Mouse (Mus musculus): Measurements from ENCODE around the gene Gkn2.

Gene Gkn2

GRCm38 (mm10) chr6:87373057-87373456 is at the start of gene Gkn2:
TSS of gene Gkn2 (plus strand) at chr6:87373357.
- no peak for DNase-seq (ENCODE audit: low spot score)

- DNase-seq (ENCODE audit: low spot score): no peak
Observed at GRCm38 (mm10) chr6:87323381-87323780, 49.8 kb upstream of the Gkn2 start.

GRCm38 (mm10) chr6:87326932-87327331 is 46.2 kb upstream of the Gkn2 start:
- DNase-seq (ENCODE audit: low spot score): no peak

- DNase-seq (ENCODE audit: low spot score): no peak
Observed at GRCm38 (mm10) chr6:87328265-87329173, 44.6 kb upstream of the Gkn2 start.

- no peak for DNase-seq (ENCODE audit: low spot score)
Observed at GRCm38 (mm10) chr6:87332380-87332779, 40.8 kb upstream of the Gkn2 start.

GRCm38 (mm10) chr6:87334361-87335090 is 38.6 kb upstream of the Gkn2 start:
- DNase-seq (ENCODE audit: low spot score): no peak

- peak; percentile 61 for DNase-seq (ENCODE audit: low spot score)
Observed at GRCm38 (mm10) chr6:87335091-87335934, 37.8 kb upstream of the Gkn2 start, which contains the start of gene Antxr1. TSS of gene Antxr1 (minus strand) at chr6:87335821.

- no peak for DNase-seq (ENCODE audit: low spot score)
Observed at GRCm38 (mm10) chr6:87335935-87336295, 37.2 kb upstream of the Gkn2 start.

GRCm38 (mm10) chr6:87350829-87351228 is 22.3 kb upstream of the Gkn2 start, which contains the start of gene Gkn1:
TSS of gene Gkn1 (minus strand) at chr6:87350942.
- DNase-seq (ENCODE audit: low spot score): no peak

GRCm38 (mm10) chr6:87354441-87354840 is 18.7 kb upstream of the Gkn2 start:
- DNase-seq (ENCODE audit: low spot score): no peak

GRCm38 (mm10) chr6:87369223-87369622 is 3.9 kb upstream of the Gkn2 start:
- no peak for DNase-seq (ENCODE audit: low spot score)

- DNase-seq (ENCODE audit: low spot score): no peak
Observed at GRCm38 (mm10) chr6:87383926-87384691, 11.0 kb downstream of the Gkn2 start.

- DNase-seq (ENCODE audit: low spot score): no peak
Observed at GRCm38 (mm10) chr6:87384761-87385160, 11.6 kb downstream of the Gkn2 start.

GRCm38 (mm10) chr6:87386203-87386602 is 13.0 kb downstream of the Gkn2 start:
- no peak for DNase-seq (ENCODE audit: low spot score)

- DNase-seq (ENCODE audit: low spot score): no peak
Observed at GRCm38 (mm10) chr6:87386681-87387080, 13.5 kb downstream of the Gkn2 start.

- DNase-seq (ENCODE audit: low spot score): no peak
Observed at GRCm38 (mm10) chr6:87388877-87389276, 15.7 kb downstream of the Gkn2 start, which contains the start of gene Gkn3. TSS of gene Gkn3 (minus strand) at chr6:87388935.

- DNase-seq (ENCODE audit: low spot score): no peak
Observed at GRCm38 (mm10) chr6:87389455-87389989, 16.4 kb downstream of the Gkn2 start.

- DNase-seq (ENCODE audit: low spot score): no peak
Observed at GRCm38 (mm10) chr6:87393466-87394205, 20.5 kb downstream of the Gkn2 start.

- DNase-seq (ENCODE audit: low spot score): no peak
Observed at GRCm38 (mm10) chr6:87394783-87395182, 21.6 kb downstream of the Gkn2 start.

GRCm38 (mm10) chr6:87399137-87399536 is 26.0 kb downstream of the Gkn2 start:
- peak; percentile 46 for DNase-seq (ENCODE audit: low spot score)

Data from ovary, postnatal 10 days (tissue).